Mouse (Mus musculus) limb, embryonic 13.5 days (tissue): ENCODE measurements around the gene Dpf3. TPM values are rescaled to one million over a fixed set of nuclear protein-coding genes. Genes with fewer than 3 reads are reported as not detected.

Experiments used
- ATAC-seq: fragments of 200-750 bp; cut with Nextera tagmentation; 2 replicates; pipeline ENCODE4 v1.8.0; 2017; ENCODE audit warnings: low read depth, moderate number of reproducible peaks, moderate TSS enrichment; ENCODE audit not compliant: low FRiP score
- H3K27ac ChIP-seq: fragments of 300-500 bp; sonication (generic); 2 replicates; pipeline ENCODE4 v1.5.1; 2015; ENCODE audit warnings: inconsistent platforms, mild to moderate bottlenecking, moderate library complexity
- H3K27me3 ChIP-seq: fragments of 300-500 bp; sonication (generic); 2 replicates; pipeline ENCODE4 v1.6.1; 2015; ENCODE audit warnings: mild to moderate bottlenecking, inconsistent platforms
- H3K36me3 ChIP-seq: fragments of 300-500 bp; sonication (generic); 2 replicates; pipeline ENCODE4 v1.6.1; 2015; ENCODE audit warnings: inconsistent platforms, mild to moderate bottlenecking, moderate library complexity
- H3K4me1 ChIP-seq: fragments of 300-500 bp; sonication (generic); 2 replicates; pipeline ENCODE4 v1.6.1; 2015; ENCODE audit warnings: inconsistent platforms
- H3K4me2 ChIP-seq: fragments of 300-500 bp; sonication (generic); replicated peaks from 2 replicates; pipeline ENCODE4 v1.6.1; 2015; ENCODE audit warnings: inconsistent platforms, mild to moderate bottlenecking, moderate library complexity
- H3K4me3 ChIP-seq: fragments of 300-500 bp; sonication (generic); 2 replicates; pipeline ENCODE4 v1.5.1; 2015; ENCODE audit warnings: moderate library complexity, mild to moderate bottlenecking, inconsistent platforms
- H3K9ac ChIP-seq: fragments of 300-500 bp; sonication (generic); 2 replicates; pipeline ENCODE4 v1.6.1; 2015; ENCODE audit warnings: mild to moderate bottlenecking, inconsistent platforms
- H3K9me3 ChIP-seq: fragments of 300-500 bp; sonication (generic); 2 replicates; pipeline ENCODE4 v1.6.1; 2016; ENCODE audit warnings: inconsistent platforms
- WGBS: fragments of 180-500 bp; shearing (Covaris S2); methylation state at CpG from one replicate; pipeline ENCODE4 v1.1.7; 2015; 5-methylcytosine and 5-hydroxymethylcytosine counted together
- polyA plus RNA-seq: library from polyadenylated mRNA; unstranded; fragments of >200 nt; fragmentation: Nextera tagmentation; extraction: Ambion mirVana; gene quantifications from 2 replicates; pipeline ENCODE4 v1.2.1, GENCODE M21; 2015

Gene Dpf3
- polyA plus RNA-seq, 1 experiment from 2014 or later = 6.1 TPM

DNA sequence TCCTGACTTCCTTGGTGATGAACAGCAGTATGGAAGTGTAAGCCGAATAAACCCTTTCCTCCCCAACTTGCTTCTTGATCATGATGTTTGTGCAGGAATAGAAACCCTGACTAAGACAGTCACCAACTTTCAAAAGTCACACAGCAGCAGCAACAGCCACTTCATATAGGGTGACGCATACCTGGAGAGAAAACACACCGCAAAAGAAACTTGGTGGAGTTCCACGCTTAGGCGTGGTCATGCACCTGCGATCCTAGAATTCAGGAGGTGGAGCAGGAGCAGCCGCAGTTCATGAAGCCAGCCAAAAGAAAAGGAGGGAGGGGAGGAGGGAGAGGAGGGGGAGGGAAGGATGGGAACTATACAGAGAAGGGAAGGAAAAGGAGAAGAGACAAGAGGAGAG, 106.4 kb downstream of the Dpf3 start:
- peaks cover 4% of the 10 kb centered on the region; the same call in 1 of the 2 replicates for H3K27me3 ChIP-seq
- H3K9ac ChIP-seq = no peak overlapping the region
- H3K36me3 ChIP-seq = no peaks in the 10 kb centered on the region
- WGBS = 89% methylated on average over 7 of the region's 7 CpGs
- H3K27ac ChIP-seq = no peak overlapping the region
- no peak overlapping the region for H3K4me3 ChIP-seq
- no peaks in the 10 kb centered on the region for H3K4me1 ChIP-seq
- H3K9me3 ChIP-seq = no peaks in the 10 kb centered on the region
- no peak for ATAC-seq
- H3K4me2 ChIP-seq = no peak overlapping the region

DNA sequence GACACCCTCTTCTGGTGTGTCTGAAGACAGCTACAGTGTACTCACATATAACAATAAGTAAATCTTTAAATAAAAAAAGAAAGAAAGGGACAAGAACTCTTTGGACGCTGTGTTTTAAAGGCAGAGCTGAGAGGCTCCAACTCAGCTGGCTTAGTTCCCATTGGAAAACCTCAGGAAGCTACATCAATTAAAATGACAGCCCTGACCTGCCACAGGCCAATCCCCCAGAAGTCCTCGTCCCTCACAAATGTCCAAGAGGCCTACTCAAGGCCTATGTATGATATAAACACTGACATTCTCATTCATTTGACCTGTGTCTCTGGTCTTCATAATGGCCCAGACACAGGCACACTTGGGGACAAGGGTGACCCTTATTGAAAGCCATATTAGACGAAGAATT, 107.5 kb downstream of the Dpf3 start:
- no peaks in the 10 kb centered on the region for H3K36me3 ChIP-seq
- H3K9me3 ChIP-seq = no peaks in the 10 kb centered on the region
- no peaks in the 10 kb centered on the region for H3K4me1 ChIP-seq
- WGBS = 63% methylated on average over 3 of the region's 3 CpGs
- H3K27me3 ChIP-seq = peaks cover 4% of the 10 kb centered on the region; the same call in 1 of the 2 replicates
- no peak overlapping the region for H3K27ac ChIP-seq
- ATAC-seq = no peak
- H3K4me3 ChIP-seq = no peak overlapping the region
- no peak overlapping the region for H3K4me2 ChIP-seq
- no peak overlapping the region for H3K9ac ChIP-seq

DNA sequence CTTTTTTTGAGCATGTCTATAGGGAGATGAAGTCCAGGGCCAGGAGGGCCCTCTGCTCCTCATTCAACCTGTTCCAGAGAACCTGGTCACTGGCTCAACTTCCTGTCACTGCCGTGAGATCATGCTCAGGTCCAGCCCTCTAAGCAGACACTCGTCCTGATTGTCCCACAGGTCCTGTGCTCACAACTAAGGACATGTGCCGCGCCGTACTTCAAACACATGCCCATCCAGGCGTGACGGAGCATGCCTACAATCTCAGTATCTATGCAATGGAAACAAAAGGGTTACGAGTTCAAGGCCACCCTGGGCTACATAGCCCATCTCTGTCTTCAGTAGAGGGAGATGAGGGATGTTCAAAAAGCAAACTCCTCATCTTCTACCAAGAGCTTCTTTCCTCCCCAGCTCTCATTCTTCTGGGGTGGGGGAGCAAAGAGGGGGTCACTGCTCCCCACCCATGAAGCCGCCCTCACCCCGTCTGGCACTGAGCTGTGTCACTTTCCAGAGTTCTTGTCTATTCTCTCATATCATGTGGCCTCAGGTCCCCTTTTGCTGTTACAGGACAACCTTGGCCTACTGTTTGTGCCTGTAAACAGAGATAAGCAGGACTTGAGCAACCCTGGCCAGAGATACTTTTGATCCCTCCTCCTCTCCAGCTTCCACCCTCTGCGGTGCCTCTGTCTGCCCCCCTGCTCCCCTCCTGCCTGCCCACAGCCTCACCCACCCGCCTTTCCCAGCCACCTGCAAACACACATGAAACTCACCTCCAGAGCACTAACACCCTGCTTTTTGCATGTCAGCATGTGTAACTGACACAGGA, 112.3 kb downstream of the Dpf3 start:
- Histone ChIP-seq H3K9ac (no peak overlapping the region), H3K27me3 (no peaks in the 10 kb centered on the region), H3K4me1 (no peaks in the 10 kb centered on the region), H3K4me3 (no peak overlapping the region), H3K9me3 (no peaks in the 10 kb centered on the region), H3K36me3 (no peaks in the 10 kb centered on the region), H3K4me2 (no peak overlapping the region), H3K27ac (no peak overlapping the region)
- no peak for ATAC-seq
- WGBS = 81% methylated on average over 12 of the region's 12 CpGs

DNA sequence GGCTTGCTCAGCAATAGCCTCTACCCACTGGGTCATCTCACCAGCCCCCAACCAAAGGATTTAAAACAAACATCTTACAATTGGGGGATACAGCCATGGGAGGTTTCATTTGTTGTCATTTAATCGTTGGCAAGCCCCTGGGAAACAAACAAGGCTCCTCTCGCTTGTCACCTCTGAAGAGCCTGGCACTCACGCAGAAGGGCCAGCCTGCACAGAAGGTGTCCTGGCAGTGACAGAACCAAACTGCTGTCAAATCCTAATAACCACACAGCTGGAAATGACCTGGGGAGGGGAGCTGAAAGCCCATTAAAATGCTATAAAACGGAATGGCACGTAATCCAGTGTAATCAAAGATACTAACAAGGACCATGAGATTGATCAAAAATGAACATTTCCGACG, 114.4 kb downstream of the Dpf3 start:
- no peaks in the 10 kb centered on the region for H3K9me3 ChIP-seq
- ATAC-seq = no peak
- no peaks in the 10 kb centered on the region for H3K4me1 ChIP-seq
- 36% methylated on average over 7 of the region's 7 CpGs for WGBS
- no peaks in the 10 kb centered on the region for H3K27me3 ChIP-seq
- H3K4me3 ChIP-seq = no peak overlapping the region
- no peak overlapping the region for H3K27ac ChIP-seq
- H3K36me3 ChIP-seq = no peaks in the 10 kb centered on the region
- H3K9ac ChIP-seq = no peak overlapping the region
- H3K4me2 ChIP-seq = no peak overlapping the region

DNA sequence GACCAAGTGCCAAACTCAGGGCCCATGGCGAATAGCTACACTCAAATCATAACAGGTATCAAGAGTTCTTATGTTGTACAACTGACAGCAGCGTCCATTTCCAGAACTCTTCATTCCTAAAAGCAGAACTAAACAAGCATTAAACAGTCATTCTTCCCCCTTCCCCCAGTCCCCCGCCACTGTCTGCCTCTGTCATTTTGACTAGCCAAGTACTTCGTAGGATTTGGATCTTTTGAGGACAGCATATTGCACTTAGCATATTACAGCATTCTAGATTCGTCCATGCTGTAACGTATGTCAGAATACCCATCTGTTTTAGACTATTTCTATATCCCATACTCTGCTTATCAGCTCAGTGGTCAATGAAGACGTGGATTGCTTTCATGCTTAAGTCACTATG, 115.2 kb downstream of the Dpf3 start:
- Histone ChIP-seq H3K9ac (no peak overlapping the region), H3K4me2 (no peak overlapping the region), H3K9me3 (no peaks in the 10 kb centered on the region), H3K27me3 (no peaks in the 10 kb centered on the region), H3K4me3 (no peak overlapping the region), H3K36me3 (no peaks in the 10 kb centered on the region), H3K27ac (no peak overlapping the region), H3K4me1 (no peaks in the 10 kb centered on the region)
- ATAC-seq = no peak
- WGBS = 94% methylated on average over 7 of the region's 7 CpGs

DNA sequence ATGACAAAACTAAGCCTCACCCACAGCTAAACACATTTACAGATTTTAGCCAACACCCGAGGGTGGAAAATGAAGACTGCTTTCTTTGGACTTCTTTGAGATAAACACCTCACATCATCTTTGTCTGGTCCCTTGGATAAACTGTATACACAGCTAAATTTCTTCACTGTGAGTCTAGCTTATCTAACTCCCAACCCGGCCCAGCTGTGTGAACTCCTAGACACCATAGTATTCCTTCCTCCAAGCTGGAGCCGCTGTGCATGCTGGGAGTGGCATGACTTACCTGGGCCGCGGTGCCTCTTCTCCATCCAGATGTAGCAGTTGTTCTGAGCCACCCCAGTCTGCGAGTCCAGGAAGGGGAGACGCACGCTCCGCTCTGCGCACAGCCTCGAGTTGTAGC, 117.3 kb downstream of the Dpf3 start:
- no peak for ATAC-seq
- no peak overlapping the region for H3K4me2 ChIP-seq

DNA sequence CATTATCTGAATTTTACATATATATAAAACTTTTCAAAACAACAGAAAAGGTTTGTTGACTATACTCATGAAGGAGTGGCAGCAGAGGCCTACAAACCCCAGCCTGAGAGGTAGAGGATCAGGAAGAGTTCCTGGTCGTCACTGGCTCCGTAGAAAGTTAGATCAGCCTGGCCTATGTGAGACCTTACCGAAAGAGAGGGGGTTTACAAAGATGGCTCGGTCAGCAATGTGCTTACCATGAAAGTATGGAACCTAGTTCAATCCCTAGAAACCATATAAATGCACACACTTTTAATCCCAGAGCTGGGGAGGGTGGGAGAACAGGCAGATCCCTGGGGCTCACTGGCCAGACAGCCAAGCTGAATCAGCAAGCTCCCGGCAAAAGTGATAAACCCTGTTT, 118.1 kb downstream of the Dpf3 start:
- no peak for ATAC-seq
- Histone ChIP-seq H3K9ac (no peak overlapping the region), H3K27ac (no peak overlapping the region), H3K9me3 (peaks cover 7% of the 10 kb centered on the region; the same call in 1 of the 2 replicates), H3K4me2 (no peak overlapping the region), H3K36me3 (no peaks in the 10 kb centered on the region), H3K4me1 (no peaks in the 10 kb centered on the region), H3K27me3 (no peaks in the 10 kb centered on the region), H3K4me3 (no peak overlapping the region)
- 93% methylated on average over 5 of the region's 5 CpGs for WGBS

More for the DNA sequence above, 117.3 kb downstream of the Dpf3 start:
- Histone ChIP-seq H3K27me3 (no peaks in the 10 kb centered on the region), H3K4me1 (no peaks in the 10 kb centered on the region), H3K27ac (no peak overlapping the region), H3K9me3 (peaks cover 1% of the 10 kb centered on the region; the same call in 1 of the 2 replicates), H3K4me3 (no peak overlapping the region), H3K9ac (no peak overlapping the region), H3K36me3 (no peaks in the 10 kb centered on the region)
- WGBS = 89% methylated on average over 11 of the region's 11 CpGs

DNA sequence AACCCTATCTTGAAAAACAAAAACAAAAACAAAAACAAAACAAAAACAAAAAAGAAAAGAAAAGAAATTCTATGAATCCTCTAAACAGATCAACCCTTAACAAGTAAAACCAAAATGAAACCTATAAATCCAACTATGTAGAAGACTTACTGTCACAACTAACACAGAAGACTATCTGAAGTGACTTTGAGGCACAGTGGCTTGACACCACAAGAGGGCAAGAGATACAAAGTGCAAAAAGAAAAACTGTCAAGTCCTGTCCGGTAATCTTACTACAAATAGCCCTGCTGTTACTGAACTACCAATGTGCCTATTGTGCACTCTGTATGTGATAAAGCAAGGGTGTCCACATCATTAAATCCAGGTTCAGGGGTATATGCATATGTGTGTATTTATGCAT, 120.0 kb downstream of the Dpf3 start:
- 90% methylated on average over 1 of the region's 1 CpGs for whole genome bisulfite sequencing
- Histone ChIP-seq H3K27ac (no peak overlapping the region), H3K27me3 (no peaks in the 10 kb centered on the region), H3K4me3 (no peak overlapping the region), H3K9ac (no peak overlapping the region), H3K9me3 (peaks cover 7% of the 10 kb centered on the region; the same call in 1 of the 2 replicates), H3K4me1 (no peaks in the 10 kb centered on the region), H3K36me3 (no peaks in the 10 kb centered on the region), H3K4me2 (no peak overlapping the region)
- ATAC-seq = no peak

DNA sequence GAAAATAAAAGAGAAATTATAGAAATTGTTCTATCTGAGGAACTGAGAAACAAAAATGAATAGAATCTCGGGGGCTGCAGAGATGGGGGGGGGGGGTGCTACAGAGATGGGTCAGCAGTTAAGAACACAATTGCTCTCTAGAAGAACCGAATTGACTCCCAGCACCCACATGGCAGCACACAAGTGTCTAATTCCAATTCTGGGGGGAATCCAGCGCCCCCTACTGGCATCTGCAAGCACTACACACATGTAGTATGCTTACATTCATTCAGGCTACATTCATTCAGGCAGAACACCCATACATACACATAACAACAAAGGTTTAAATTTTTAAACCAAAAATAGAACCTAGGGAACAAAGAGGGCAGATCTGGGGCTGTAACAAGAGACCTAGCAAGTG, 122.7 kb downstream of the Dpf3 start:
- 64% methylated on average over 3 of the region's 3 CpGs for WGBS

DNA sequence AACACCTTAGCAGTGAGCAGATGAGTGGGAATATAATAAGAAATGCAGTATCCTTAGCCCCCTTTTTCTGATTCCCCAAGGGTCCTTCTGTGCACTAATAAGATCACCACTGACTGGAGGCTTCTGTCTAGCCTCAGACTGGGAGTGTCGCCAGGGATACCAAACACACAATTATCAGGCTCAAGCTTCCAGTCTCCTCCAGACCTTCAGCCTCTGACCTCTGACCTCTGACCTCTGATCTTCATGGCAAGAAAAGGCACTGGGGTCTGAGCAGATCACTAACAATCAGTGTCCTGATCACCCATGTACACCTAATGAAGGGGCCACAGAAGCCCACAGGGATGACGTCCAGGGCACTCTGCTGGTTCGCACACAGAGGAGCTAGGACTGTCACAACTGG, 125.7 kb downstream of the Dpf3 start:
- Histone ChIP-seq H3K36me3 (no peaks in the 10 kb centered on the region), H3K4me2 (no peak overlapping the region), H3K9me3 (peaks cover 7% of the 10 kb centered on the region; the same call in 1 of the 2 replicates), H3K4me1 (no peaks in the 10 kb centered on the region), H3K4me3 (no peak overlapping the region), H3K9ac (no peak overlapping the region), H3K27ac (no peak overlapping the region), H3K27me3 (no peaks in the 10 kb centered on the region)
- 58% methylated on average over 3 of the region's 3 CpGs for WGBS
- no peak for ATAC-seq

More for the DNA sequence above, 122.7 kb downstream of the Dpf3 start:
- H3K4me1 ChIP-seq = no peaks in the 10 kb centered on the region
- no peak for ATAC-seq
- no peaks in the 10 kb centered on the region for H3K36me3 ChIP-seq
- no peak overlapping the region for H3K9ac ChIP-seq
- H3K27me3 ChIP-seq = no peaks in the 10 kb centered on the region
- H3K4me2 ChIP-seq = no peak overlapping the region
- peaks cover 7% of the 10 kb centered on the region; the same call in 1 of the 2 replicates for H3K9me3 ChIP-seq
- no peak overlapping the region for H3K27ac ChIP-seq
- H3K4me3 ChIP-seq = no peak overlapping the region

DNA sequence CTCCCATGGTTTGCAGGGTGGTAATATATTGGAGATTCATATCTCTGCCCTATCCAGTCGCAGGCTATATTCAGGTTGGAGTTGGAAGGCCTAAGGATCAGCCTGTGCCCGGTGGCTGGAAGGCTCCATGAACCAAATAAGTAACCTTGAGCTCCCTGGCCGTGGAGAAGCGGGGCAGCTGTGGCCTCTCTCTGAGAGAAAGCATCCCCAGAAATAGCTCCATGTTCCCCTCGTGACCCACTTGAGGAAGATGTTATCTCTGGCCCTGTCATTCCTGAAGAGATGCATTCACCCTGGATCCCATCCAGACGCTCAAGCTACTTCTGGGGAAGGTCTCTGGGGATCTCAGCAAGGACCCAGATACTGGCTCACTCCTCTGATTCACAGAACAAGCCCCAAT, 134.9 kb downstream of the Dpf3 start:
- H3K4me1 ChIP-seq = peaks cover 10% of the 10 kb centered on the region
- 81% methylated on average over 6 of the region's 6 CpGs for WGBS
- H3K27me3 ChIP-seq = no peaks in the 10 kb centered on the region
- H3K4me2 ChIP-seq = no peak overlapping the region
- no peak overlapping the region for H3K4me3 ChIP-seq
- H3K27ac ChIP-seq = no peak overlapping the region; the same call in 1 of the 2 replicates
- ATAC-seq = no peak
- no peaks in the 10 kb centered on the region for H3K36me3 ChIP-seq
- no peak overlapping the region for H3K9ac ChIP-seq
- H3K9me3 ChIP-seq = no peaks in the 10 kb centered on the region

DNA sequence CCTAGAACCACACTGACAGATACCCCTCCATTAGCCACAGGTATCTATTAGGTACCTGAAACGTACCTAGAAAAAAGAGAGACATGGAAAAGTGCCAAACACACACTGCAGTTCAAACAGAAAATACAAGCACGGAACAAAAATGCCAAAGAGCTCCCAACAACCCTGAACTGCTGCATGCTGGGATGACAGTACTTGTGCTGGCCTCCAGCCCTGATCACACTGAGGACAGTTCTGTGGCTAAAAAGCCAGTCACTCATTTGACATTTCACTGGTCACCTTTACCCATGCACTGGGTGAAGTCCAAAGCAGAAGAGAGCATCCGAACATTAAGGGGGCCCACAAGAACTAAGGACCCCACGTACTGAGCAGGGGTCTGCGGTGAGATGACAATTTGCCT, 137.8 kb downstream of the Dpf3 start:
- no peak for ATAC-seq
- Histone ChIP-seq H3K4me3 (no peak overlapping the region), H3K27ac (no peak overlapping the region), H3K4me2 (no peak overlapping the region), H3K9ac (no peak overlapping the region), H3K36me3 (no peaks in the 10 kb centered on the region), H3K9me3 (no peaks in the 10 kb centered on the region), H3K27me3 (no peaks in the 10 kb centered on the region), H3K4me1 (peaks cover 10% of the 10 kb centered on the region)
- WGBS = 88% methylated on average over 5 of the region's 5 CpGs

DNA sequence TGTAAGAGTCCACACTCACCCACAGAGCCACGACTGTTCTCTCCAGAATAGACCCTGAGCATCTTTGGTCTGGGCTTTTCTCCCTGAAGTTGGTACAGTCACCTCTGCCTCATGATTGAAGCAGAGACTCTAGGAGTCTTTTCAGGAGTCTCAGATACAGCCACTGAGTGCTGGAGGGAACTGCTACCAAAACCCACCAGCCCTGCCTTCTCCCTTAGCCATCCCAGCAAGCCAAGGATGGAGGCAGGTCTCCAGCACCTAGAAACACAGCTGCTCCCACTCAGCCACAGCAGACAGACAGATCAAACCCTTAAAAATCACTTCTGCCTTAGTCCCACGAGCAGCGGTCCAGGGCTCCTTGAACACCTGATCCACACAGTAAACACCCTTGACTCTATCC, 139.3 kb downstream of the Dpf3 start:
- no peak overlapping the region for H3K9ac ChIP-seq
- H3K27ac ChIP-seq = no peak overlapping the region
- H3K4me1 ChIP-seq = peaks cover 6% of the 10 kb centered on the region; the same call in 1 of the 2 replicates
- ATAC-seq = no peak
- H3K27me3 ChIP-seq = no peaks in the 10 kb centered on the region
- no peaks in the 10 kb centered on the region for H3K36me3 ChIP-seq
- H3K4me3 ChIP-seq = no peak overlapping the region
- no peaks in the 10 kb centered on the region for H3K9me3 ChIP-seq
- 65% methylated on average over 3 of the region's 3 CpGs for WGBS
- no peak overlapping the region for H3K4me2 ChIP-seq
